Mouse (Mus musculus) hindbrain, embryonic 12.5 days (tissue): ENCODE results near the gene Ddah1. TPM values are rescaled to one million over a fixed set of nuclear protein-coding genes. Genes with fewer than 3 reads are reported as not detected.

Source experiments
- ATAC-seq: fragments of 200-750 bp; cut with Nextera tagmentation; 2 replicates; pipeline ENCODE4 v1.8.0; 2017; ENCODE audit warnings: moderate TSS enrichment; ENCODE audit not compliant: low FRiP score
- H3K27ac ChIP-seq: fragments of 300-500 bp; sonication (generic); 2 replicates; pipeline ENCODE4 v1.5.1; 2016; ENCODE audit warnings: mild to moderate bottlenecking
- H3K27me3 ChIP-seq: fragments of 300-500 bp; sonication (generic); 2 replicates; pipeline ENCODE4 v1.6.1; 2016; ENCODE audit warnings: mild to moderate bottlenecking
- H3K36me3 ChIP-seq: fragments of 300-500 bp; sonication (generic); 2 replicates; pipeline ENCODE4 v1.6.1; 2016; ENCODE audit warnings: mild to moderate bottlenecking
- H3K4me1 ChIP-seq: fragments of 300-500 bp; sonication (generic); 2 replicates; pipeline ENCODE4 v1.6.1; 2016
- H3K4me2 ChIP-seq: fragments of 300-500 bp; sonication (generic); replicated peaks from 2 replicates; pipeline ENCODE4 v1.6.1; 2016; ENCODE audit warnings: mild to moderate bottlenecking
- H3K4me3 ChIP-seq: fragments of 300-500 bp; sonication (generic); 2 replicates; pipeline ENCODE4 v1.5.1; 2016; ENCODE audit warnings: mild to moderate bottlenecking
- H3K9ac ChIP-seq: fragments of 300-500 bp; sonication (generic); 2 replicates; pipeline ENCODE4 v1.6.1; 2016; ENCODE audit warnings: mild to moderate bottlenecking, moderate library complexity
- H3K9me3 ChIP-seq: fragments of 300-500 bp; sonication (generic); replicated peaks from 2 replicates; pipeline ENCODE4 v1.6.1; 2016; ENCODE audit warnings: mild to moderate bottlenecking
- WGBS: fragments of 180-500 bp; shearing (Covaris S2); methylation state at CpG from one replicate; pipeline ENCODE4 v1.1.7; 2016; 5-methylcytosine and 5-hydroxymethylcytosine counted together
- polyA plus RNA-seq: library from polyadenylated mRNA; unstranded; fragments of >200 nt; fragmentation: Nextera tagmentation; extraction: Ambion mirVana; gene quantifications from 2 replicates; pipeline ENCODE4 v1.2.1, GENCODE M21; 2016

Ddah1 gene
- polyA plus RNA-seq, 1 experiment from 2014 or later: 46.8 TPM

DNA sequence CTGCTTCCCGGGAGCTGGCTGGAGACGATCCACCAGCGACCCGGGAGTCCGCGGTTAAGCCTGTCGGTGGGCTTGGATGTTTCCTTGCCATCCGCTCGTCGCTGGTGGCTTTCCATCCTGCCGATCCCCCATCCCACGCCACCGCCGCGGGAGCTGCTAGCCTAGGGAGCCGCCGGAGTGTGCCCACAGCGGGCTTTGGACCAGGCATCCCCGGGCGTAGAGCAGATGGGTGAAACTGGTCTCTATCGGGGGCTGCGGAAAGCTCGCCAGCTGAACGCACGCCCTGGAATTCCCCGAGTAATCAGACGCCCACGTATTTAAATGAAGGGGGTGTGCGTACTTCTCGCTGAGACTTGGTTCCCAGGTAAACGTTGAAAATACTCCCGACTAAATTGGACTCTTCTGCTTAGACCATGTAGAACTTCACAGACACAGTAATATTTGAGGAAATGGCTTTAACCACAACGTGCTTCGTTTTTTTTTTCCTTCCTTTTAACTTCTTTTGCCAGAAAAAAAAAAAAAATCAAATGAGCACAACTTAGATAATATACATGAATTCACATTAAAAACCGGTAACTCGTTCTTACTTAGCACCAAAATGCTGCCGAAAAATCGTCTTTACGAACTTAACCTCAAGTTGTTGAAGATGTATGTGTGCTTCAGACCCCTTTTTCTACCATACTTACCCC, 166.3 kb downstream of the Ddah1 start:
- peak; percentile 33 for ATAC-seq
- H3K4me2 ChIP-seq: peak overlapping the region; percentile 69
- H3K4me3 ChIP-seq: peak overlapping the region; percentile 71
- 5% methylated on average over 30 of the region's 39 CpGs for WGBS
- peaks cover 16% of the 10 kb centered on the region for H3K4me1 ChIP-seq
- peak overlapping the region; percentile 81 for H3K9ac ChIP-seq
- no peaks in the 10 kb centered on the region for H3K27me3 ChIP-seq
- peak overlapping the region; percentile 91 for H3K27ac ChIP-seq
- no peaks in the 10 kb centered on the region for H3K9me3 ChIP-seq
- H3K36me3 ChIP-seq: peaks cover 6% of the 10 kb centered on the region; the same call in 1 of the 2 replicates

- Histone ChIP-seq H3K4me1 (peaks cover 19% of the 10 kb centered on the region), H3K4me3 (peak overlapping the region; percentile 71), H3K27me3 (no peaks in the 10 kb centered on the region), H3K9me3 (no peaks in the 10 kb centered on the region), H3K36me3 (peaks cover 6% of the 10 kb centered on the region; the same call in 1 of the 2 replicates), H3K9ac (peak overlapping the region; percentile 39; the same call in 1 of the 2 replicates), H3K27ac (no peak overlapping the region), H3K4me2 (peak overlapping the region; percentile 69)
- WGBS: 73% methylated on average over 5 of the region's 5 CpGs
- no peak for ATAC-seq
These were observed 167.0 kb downstream of the Ddah1 start for GRCm38 (mm10) chr3:145925506-145925905.

DNA sequence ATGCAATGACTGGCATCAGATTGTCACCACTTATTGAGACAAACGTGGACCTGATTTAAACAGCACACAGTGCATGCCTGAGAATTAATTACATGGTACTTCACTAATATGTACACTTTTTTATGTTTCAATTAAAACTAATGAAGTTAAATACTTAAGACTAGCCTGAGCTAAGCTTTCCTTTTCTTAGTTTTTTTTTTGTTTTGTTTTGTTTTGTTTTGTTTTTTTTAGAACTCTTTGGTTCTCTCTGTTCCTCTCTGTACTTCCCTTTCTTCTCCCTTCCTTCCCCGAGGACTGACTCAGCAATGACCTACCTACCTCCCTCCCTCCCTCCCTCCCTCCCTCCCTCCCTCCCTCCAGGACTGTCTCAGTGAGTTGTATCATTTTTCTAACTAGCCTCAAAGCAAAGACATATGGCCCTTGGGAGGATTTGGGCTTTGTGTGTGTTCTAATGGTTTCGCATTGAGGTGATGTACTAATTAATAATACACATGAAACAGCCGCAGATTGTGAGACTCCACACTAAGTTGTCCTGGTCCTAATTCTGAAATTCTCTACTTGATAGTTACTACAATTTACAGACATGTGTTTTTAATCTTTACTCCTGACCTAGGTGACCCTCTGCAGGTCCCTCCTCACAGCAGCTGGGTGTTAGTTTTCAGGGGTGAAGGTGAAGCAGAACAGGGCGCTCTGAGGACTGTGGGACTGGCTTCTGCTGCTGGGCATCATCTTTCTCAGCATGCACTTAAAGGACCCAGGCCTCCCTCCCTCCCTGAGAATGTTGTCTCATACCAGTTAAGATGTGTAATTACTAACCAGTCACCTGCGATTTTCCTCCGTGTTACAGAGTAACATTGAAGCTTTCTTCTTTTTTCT, 171.3 kb downstream of the Ddah1 start:
- Histone ChIP-seq H3K9ac (no peak overlapping the region), H3K4me2 (no peak overlapping the region), H3K27ac (no peak overlapping the region), H3K4me3 (no peak overlapping the region), H3K27me3 (no peaks in the 10 kb centered on the region), H3K36me3 (peaks cover 36% of the 10 kb centered on the region), H3K4me1 (peaks cover 19% of the 10 kb centered on the region), H3K9me3 (no peaks in the 10 kb centered on the region)
- ATAC-seq: no peak
- 76% methylated on average over 7 of the region's 7 CpGs for WGBS

- Histone ChIP-seq H3K36me3 (peaks cover 30% of the 10 kb centered on the region), H3K4me1 (peaks cover 10% of the 10 kb centered on the region), H3K4me3 (no peak overlapping the region), H3K4me2 (no peak overlapping the region), H3K9ac (no peak overlapping the region), H3K27me3 (no peaks in the 10 kb centered on the region), H3K9me3 (no peaks in the 10 kb centered on the region), H3K27ac (no peak overlapping the region)
- WGBS: 83% methylated on average over 9 of the region's 9 CpGs
- no peak for ATAC-seq
These were observed 175.4 kb downstream of the Ddah1 start for GRCm38 (mm10) chr3:145933845-145934244.

DNA sequence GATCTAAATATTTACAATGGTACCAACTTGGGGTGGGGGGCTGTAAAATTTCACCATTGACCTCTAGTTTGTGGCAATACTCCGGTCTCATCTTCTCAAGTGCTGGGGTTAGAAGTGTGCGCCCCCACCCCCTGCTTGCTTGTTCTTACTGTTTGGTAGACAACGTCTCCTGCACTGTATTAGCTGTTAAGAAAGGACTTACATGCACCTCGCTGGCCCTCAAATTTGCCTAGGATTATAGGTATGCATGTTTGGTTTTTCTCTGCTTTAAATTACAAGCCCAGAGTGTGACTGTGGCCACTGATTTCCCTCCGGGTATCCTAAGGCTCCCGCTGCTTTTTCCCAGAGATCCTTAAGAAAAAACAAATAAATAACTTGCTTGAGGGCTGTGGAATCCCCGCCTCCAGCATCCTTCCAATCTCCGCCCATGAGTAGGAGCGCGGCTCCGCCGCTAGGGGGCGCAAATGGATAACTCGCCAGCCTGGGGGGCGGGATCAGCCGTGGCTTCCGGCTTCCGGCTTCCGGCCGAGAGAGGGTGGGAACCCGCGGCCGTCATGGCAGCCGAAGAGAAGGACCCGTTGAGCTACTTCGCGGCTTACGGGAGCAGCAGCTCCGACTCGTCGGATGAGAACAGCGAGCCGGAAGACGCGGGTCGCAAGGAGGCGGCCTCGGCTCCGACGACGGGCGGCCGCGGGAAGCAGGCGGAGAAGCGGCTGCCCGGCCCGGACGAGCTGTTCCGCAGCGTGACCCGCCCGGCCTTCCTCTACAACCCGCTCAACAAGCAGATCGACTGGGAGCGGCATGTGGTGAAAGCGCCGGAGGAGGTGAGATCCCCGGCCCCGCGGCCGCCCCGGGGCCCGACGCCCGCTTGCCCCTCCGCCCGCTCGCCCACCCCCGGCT, 179.3 kb downstream of the Ddah1 start, which contains the start of gene 2410004B18Rik:
2410004B18Rik (plus strand) TSS at position 510 of the 900 bp plus-strand sequence.
- peak; percentile 96 for ATAC-seq
- peaks cover 21% of the 10 kb centered on the region for H3K36me3 ChIP-seq
- H3K9me3 ChIP-seq: no peaks in the 10 kb centered on the region
- H3K4me1 ChIP-seq: peaks cover 22% of the 10 kb centered on the region
- no peaks in the 10 kb centered on the region for H3K27me3 ChIP-seq
- peak within 1 kb of the TSS; percentile 94 for H3K9ac ChIP-seq
- H3K4me2 ChIP-seq: peak within 1 kb of the TSS; percentile 77
- H3K27ac ChIP-seq: peak within 1 kb of the TSS; percentile 81
- 2% methylated on average over 46 of the region's 70 CpGs for WGBS
- H3K4me3 ChIP-seq: peak within 1 kb of the TSS; percentile 97

DNA sequence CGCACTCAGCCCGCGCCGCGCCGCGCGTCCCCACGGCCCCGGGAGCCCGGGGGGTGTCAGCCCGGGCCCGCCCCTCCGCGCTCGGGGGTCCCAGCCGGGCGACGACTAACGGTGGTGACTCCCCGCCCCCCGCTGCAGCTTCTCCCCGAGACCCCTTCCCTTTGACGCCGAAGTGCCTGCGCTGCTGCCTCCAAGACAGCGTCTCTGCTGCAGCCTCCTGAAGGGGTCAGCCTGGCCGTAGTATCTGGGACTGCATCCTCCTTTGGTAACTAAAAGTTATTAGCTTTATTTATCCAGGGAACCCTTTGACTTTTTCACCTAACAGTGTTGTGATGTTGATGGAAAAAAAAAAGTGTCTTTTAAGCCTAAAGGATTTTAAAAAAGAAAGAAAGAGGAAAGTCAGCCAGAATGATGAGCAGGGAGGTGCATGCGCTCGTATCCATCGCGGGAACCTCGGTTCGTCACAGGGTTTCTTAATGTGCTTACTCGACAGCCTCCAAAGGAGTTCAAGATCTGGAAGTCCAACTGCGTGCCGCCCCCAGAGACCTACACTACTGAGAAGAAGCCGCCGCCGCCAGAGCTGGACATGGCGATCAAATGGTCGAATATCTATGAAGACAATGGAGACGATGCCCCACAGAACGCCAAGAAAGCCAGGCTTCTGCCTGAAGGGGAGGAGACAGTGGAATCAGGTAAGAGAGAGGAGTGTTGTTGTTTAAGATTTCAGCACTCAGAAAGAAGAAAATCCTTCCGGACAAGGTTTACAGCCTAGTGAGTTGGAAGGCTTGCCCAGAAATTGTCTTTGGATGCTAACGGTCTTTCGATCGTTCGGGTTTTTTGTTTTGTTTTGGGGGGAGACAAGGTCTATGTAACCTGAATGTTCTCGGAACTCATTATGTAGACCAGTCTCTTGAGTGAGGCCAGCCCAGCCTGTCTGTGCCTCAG, 180.2 kb downstream of the Ddah1 start:
- peak; percentile 51 for ATAC-seq
- H3K9me3 ChIP-seq: no peaks in the 10 kb centered on the region
- peak overlapping the region; percentile 97 for H3K4me3 ChIP-seq
- no peaks in the 10 kb centered on the region for H3K27me3 ChIP-seq
- H3K27ac ChIP-seq: peak overlapping the region; percentile 81
- H3K4me2 ChIP-seq: peak overlapping the region; percentile 77
- WGBS: 21% methylated on average over 47 of the region's 50 CpGs
- H3K9ac ChIP-seq: peak overlapping the region; percentile 94
- peaks cover 14% of the 10 kb centered on the region for H3K36me3 ChIP-seq
- peaks cover 22% of the 10 kb centered on the region for H3K4me1 ChIP-seq

GRCm38 (mm10) chr3:145939402-145939801, 180.9 kb downstream of the Ddah1 start:
- H3K9ac ChIP-seq: peak overlapping the region; percentile 94
- no peak for ATAC-seq
- 88% methylated on average over 12 of the region's 12 CpGs for WGBS
- H3K9me3 ChIP-seq: no peaks in the 10 kb centered on the region
- peak overlapping the region; percentile 77 for H3K4me2 ChIP-seq
- H3K4me3 ChIP-seq: peak overlapping the region; percentile 97
- peaks cover 22% of the 10 kb centered on the region for H3K4me1 ChIP-seq
- no peaks in the 10 kb centered on the region for H3K27me3 ChIP-seq
- no peak overlapping the region for H3K27ac ChIP-seq
- H3K36me3 ChIP-seq: peaks cover 19% of the 10 kb centered on the region

DNA sequence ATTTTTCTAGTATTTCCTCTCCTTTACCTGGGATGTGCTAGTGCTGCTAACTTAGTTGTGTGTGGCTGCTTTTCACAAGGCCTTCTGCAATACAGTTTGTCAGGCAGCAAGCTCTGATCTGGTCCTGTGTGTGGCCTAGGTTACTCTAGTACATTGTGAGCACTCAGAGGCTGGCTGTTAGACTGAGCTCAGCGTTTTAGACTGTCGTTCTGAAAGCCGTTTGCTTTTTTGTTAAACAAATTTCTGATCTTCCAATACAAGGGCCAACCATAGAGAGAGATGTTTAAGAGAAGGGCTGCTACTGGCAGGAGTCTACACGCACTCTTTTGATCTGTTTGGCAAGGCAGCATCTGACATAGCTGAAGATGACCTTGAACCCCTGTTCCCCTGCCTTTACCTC, 181.5 kb downstream of the Ddah1 start:
- H3K4me2 ChIP-seq: 0 out of 2 replicates have a peak overlapping the region, but pooled peaks have one; percentile 77
- H3K9me3 ChIP-seq: no peaks in the 10 kb centered on the region
- ATAC-seq: no peak
- no peak overlapping the region for H3K27ac ChIP-seq
- WGBS: 92% methylated on average over 4 of the region's 4 CpGs
- H3K4me1 ChIP-seq: peaks cover 22% of the 10 kb centered on the region
- no peaks in the 10 kb centered on the region for H3K27me3 ChIP-seq
- no peak overlapping the region for H3K4me3 ChIP-seq
- peak overlapping the region; percentile 18; the same call in 1 of the 2 replicates for H3K9ac ChIP-seq
- H3K36me3 ChIP-seq: peaks cover 25% of the 10 kb centered on the region

DNA sequence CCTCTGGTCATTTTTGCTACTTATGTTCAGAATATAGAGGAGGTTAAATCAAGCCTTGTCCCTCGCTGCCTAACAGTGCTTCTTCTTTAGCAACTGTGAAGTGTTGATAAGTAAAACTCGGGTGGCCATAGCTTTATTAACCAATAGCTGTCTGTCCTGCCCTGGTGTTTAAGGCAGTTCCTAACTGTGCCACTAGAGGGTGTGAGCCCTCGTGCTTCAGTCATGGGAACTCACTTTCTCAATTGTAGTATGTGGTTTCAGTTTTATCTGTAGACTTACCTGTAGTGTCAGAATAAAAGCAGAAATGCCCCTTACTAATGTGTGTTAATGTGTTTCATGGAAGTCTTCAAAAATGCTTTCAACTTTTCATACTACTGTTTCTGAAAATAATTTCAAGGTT, 183.5 kb downstream of the Ddah1 start:
- Histone ChIP-seq H3K9me3 (no peaks in the 10 kb centered on the region), H3K4me1 (peaks cover 22% of the 10 kb centered on the region), H3K9ac (no peak overlapping the region), H3K27ac (no peak overlapping the region), H3K36me3 (peaks cover 27% of the 10 kb centered on the region), H3K4me2 (no peak overlapping the region), H3K4me3 (no peak overlapping the region), H3K27me3 (no peaks in the 10 kb centered on the region)
- WGBS: 20% methylated on average over 3 of the region's 3 CpGs
- no peak for ATAC-seq
